Mouse (Mus musculus) ES-Bruce4 (cell line): ENCODE measurements around the gene Coq4. TPM values are rescaled to one million over a fixed set of nuclear protein-coding genes. Genes with fewer than 3 reads are reported as not detected.
A peak's percentile ranks its signal among the peaks of the same experiment; 100 is the strongest.

Experiments
- H3K27ac ChIP-seq: 2 replicates; pipeline ENCODE4 v1.5.1; 2012; ENCODE audit warnings: low read length, inconsistent platforms; ENCODE audit not compliant: insufficient read depth
- H3K27me3 ChIP-seq: 2 replicates; pipeline ENCODE4 v1.6.1; 2012; ENCODE audit warnings: mild to moderate bottlenecking, low read length, inconsistent platforms; ENCODE audit not compliant: control insufficient read depth, poor library complexity, insufficient read depth, severe bottlenecking
- H3K36me3 ChIP-seq: 2 replicates; pipeline ENCODE4 v1.6.1; 2012; ENCODE audit warnings: inconsistent platforms, mild to moderate bottlenecking, low read length, moderate library complexity; ENCODE audit not compliant: control insufficient read depth, poor library complexity, insufficient read depth, severe bottlenecking
- H3K4me1 ChIP-seq: one replicate; pipeline ENCODE4 v1.8.1; 2011; ENCODE audit warnings: low read length; ENCODE audit not compliant: control insufficient read depth, insufficient read depth
- H3K4me3 ChIP-seq: 2 replicates; pipeline ENCODE4 v1.5.1; 2011; ENCODE audit warnings: low read depth, mild to moderate bottlenecking, low read length
- H3K9ac ChIP-seq: 2 replicates; pipeline ENCODE4 v1.6.1; 2012; ENCODE audit warnings: low read depth, mild to moderate bottlenecking, inconsistent platforms; ENCODE audit not compliant: poor library complexity, severe bottlenecking
- H3K9me3 ChIP-seq: replicated peaks from 2 replicates; pipeline ENCODE4 v1.6.1; 2012; ENCODE audit warnings: mild to moderate bottlenecking, low read length, inconsistent platforms; ENCODE audit not compliant: control insufficient read depth, poor library complexity, insufficient read depth, severe bottlenecking
- CTCF ChIP-seq: IDR thresholded peaks from one replicate; pipeline ENCODE4 v1.8.1; 2011; ENCODE audit warnings: low read depth, low read length
- EP300 ChIP-seq: IDR thresholded peaks from 2 replicates; pipeline ENCODE4 v1.6.1; 2011; ENCODE audit warnings: low read depth, low read length; ENCODE audit not compliant: insufficient read depth
- POLR2A ChIP-seq: IDR thresholded peaks from one replicate; pipeline ENCODE4 v1.8.1; 2011; ENCODE audit warnings: low read length; ENCODE audit not compliant: insufficient read depth
- polyA plus RNA-seq: library from polyadenylated mRNA; stranded (reverse); fragments of >200 nt; gene quantifications from 2 replicates; pipeline ENCODE4 v1.2.4, GENCODE M21; 2011; ENCODE audit warnings: low read depth; ENCODE audit not compliant: missing spikeins, insufficient read depth, insufficient read length

Gene Coq4
- polyA plus RNA-seq, 1 experiment, result 8.5 TPM

- Histone ChIP-seq H3K9ac (no peak overlapping the region), H3K36me3 (peaks cover 64% of the 10 kb centered on the region)
These were observed 3.0 kb upstream of the Coq4 start for GRCm38 (mm10) chr2:29784290-29784689.

GRCm38 (mm10) chr2:29787937-29788681, 816 bp downstream of the Coq4 start, which contains the start of gene Trub2:
Gene Trub2 (minus strand): TSS chr2:29788502.
- Histone ChIP-seq H3K4me1 (peaks cover 6% of the 10 kb centered on the region), H3K9ac (peak within 1 kb of the TSS; percentile 56), H3K36me3 (peaks cover 32% of the 10 kb centered on the region), H3K4me3 (peak within 1 kb of the TSS; percentile 94), H3K27me3 (no peaks in the 10 kb centered on the region), H3K27ac (no peak within 1 kb of the TSS), H3K9me3 (no peaks in the 10 kb centered on the region)
- TF ChIP-seq POLR2A, result no peak
- no peak for TF ChIP-seq CTCF
- no peak for TF ChIP-seq EP300

More at GRCm38 (mm10) chr2:29784290-29784689, 3.0 kb upstream of the Coq4 start:
- H3K27ac ChIP-seq, result no peak overlapping the region
- H3K4me1 ChIP-seq, result peaks cover 6% of the 10 kb centered on the region
- H3K27me3 ChIP-seq, result no peaks in the 10 kb centered on the region
- TF ChIP-seq CTCF (no peak), POLR2A (no peak), EP300 (no peak)
- peaks cover 3% of the 10 kb centered on the region; the same call in 1 of the 2 replicates for H3K9me3 ChIP-seq
- no peak overlapping the region for H3K4me3 ChIP-seq

GRCm38 (mm10) chr2:29792772-29793487, 5.6 kb downstream of the Coq4 start:
- no peaks in the 10 kb centered on the region for H3K4me1 ChIP-seq
- H3K27ac ChIP-seq, result no peak overlapping the region
- no peaks in the 10 kb centered on the region; the same call in 1 of the 2 replicates for H3K36me3 ChIP-seq
- H3K9me3 ChIP-seq, result no peaks in the 10 kb centered on the region
- no peak overlapping the region for H3K9ac ChIP-seq
- no peak overlapping the region for H3K4me3 ChIP-seq
- H3K27me3 ChIP-seq, result no peaks in the 10 kb centered on the region
- TF ChIP-seq CTCF (no peak), POLR2A (no peak)

- H3K27me3 ChIP-seq, result no peaks in the 10 kb centered on the region
- H3K9me3 ChIP-seq, result no peaks in the 10 kb centered on the region
- H3K4me1 ChIP-seq, result no peaks in the 10 kb centered on the region
- peak within 1 kb of the TSS; percentile 79 for H3K4me3 ChIP-seq
- TF ChIP-seq EP300, result no peak
- TF ChIP-seq POLR2A, result peak; percentile 68
- TF ChIP-seq CTCF, result no peak
- H3K9ac ChIP-seq, result peak within 1 kb of the TSS; percentile 86
- H3K36me3 ChIP-seq, result no peaks in the 10 kb centered on the region
- no peak within 1 kb of the TSS for H3K27ac ChIP-seq
These were observed 15.0 kb downstream of the Coq4 start, which contains the start of gene Slc27a4 for GRCm38 (mm10) chr2:29802075-29802826. Gene Slc27a4 (plus strand): TSS chr2:29802634.

GRCm38 (mm10) chr2:29802827-29803201, 15.5 kb downstream of the Coq4 start:
- Histone ChIP-seq H3K9me3 (no peaks in the 10 kb centered on the region), H3K27ac (no peak overlapping the region), H3K4me1 (no peaks in the 10 kb centered on the region), H3K9ac (peak overlapping the region; percentile 86), H3K4me3 (peak overlapping the region; percentile 79), H3K27me3 (no peaks in the 10 kb centered on the region), H3K36me3 (no peaks in the 10 kb centered on the region)
- TF ChIP-seq EP300 (no peak), POLR2A (no peak), CTCF (no peak)
